Mouse (Mus musculus): ENCODE data around the gene Sapcd1. TPM values are rescaled to one million over a fixed set of nuclear protein-coding genes. Genes with fewer than 3 reads are reported as not detected.

The Sapcd1 gene
- 1 to 10 TPM; 2.7 to 2.8 TPM for polyA plus RNA-seq (2017; shearing (Covaris generic))

DNA sequence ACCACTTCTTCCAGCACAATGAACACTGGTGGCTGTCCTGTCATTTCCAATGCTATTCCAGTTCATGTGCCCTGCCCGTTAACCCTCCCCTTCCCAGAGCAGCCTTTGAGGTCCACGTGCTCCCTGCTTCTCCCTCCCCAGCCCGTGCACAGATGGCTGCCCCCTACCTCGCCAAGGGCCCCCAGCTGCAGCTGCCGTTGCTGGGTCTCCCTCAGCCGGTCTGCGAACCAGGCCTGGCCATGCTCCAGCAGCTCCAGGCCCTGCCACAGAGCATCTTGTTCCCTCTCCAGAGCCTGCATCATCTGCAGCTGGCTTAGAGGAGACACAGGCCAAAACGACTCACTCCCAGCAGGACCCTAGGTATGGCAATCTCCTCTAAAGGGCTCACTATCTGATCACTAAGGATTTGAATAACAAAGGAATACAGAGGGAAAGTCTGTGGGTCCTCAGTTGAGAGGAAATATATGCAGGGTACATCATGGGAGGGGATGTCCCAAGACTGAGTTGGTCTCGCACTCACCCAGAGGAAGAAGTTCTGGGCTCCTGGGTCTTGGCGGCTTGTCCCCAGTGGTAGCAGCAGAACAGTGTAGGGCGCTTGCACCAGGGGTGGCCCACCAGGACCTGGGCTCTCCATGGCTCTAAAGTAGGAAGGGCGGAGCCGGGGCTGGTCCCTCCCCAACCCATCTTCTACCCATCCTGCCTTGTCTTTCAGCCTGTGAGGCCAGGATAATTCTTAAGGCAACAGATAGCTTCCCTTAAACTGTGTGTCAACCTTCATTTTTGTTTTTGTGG is at the start of gene Sapcd1:
Gene Sapcd1 (minus strand): TSS at position 740 of the 792 bp plus-strand sequence.
- peak; percentile 58 for ATAC-seq

DNA sequence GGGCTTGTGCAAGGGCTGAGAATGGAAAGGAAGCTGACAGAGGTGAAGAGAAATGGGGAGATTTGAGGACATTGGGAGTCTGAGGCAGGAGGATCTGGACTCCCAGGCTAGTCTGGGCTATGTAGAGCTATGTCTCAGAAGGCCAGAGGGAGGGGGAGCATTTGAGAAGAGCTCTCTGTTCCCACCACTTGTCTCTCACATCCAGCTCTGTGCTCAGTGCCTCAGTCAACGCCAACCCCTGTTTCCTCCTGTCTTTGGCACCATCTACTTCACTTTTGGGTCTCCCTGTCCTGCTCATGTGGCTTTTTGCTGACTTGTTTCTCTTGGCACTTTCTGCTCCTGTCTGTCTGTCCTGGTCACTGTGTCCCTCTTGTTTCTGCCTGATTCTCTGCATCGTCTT is 49.5 kb upstream of the Sapcd1 start:
- no peak for ATAC-seq

DNA sequence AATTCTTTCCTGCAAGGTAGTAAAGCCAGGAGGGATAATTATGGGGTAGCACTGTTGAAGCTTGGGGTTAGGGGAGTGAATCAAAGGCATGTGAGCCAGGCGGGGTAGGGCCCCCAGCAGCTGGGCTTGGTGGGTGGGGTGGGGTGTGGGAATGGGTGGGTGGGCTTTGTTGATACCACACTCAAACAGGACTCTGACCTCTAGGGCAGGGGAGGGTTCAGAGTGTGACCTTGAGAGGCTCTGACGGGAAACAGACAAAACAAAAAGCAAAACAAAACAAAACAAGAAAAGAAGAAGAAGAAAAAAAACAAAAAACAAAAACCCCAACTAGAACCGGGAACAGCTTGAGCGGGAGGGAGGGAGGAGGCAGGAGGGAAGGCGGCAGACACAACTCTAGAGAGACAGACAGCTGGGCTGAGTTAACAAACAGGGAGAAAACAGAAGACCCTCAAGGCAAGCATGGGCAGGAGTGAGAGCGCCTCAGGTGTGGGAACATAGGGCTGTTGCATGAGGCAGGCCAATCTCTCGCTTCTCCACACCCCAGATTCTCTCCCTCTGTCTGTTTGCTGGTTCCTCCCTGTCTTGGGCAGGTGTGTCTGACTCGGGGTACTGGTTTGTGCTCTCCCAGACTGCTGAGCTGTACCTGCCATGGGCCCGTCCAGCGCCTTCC is 48.8 kb upstream of the Sapcd1 start, which contains the start of gene Ly6g6e:
Gene Ly6g6e (plus strand): TSS at position 396 of the 670 bp plus-strand sequence.
- no peak for ATAC-seq

DNA sequence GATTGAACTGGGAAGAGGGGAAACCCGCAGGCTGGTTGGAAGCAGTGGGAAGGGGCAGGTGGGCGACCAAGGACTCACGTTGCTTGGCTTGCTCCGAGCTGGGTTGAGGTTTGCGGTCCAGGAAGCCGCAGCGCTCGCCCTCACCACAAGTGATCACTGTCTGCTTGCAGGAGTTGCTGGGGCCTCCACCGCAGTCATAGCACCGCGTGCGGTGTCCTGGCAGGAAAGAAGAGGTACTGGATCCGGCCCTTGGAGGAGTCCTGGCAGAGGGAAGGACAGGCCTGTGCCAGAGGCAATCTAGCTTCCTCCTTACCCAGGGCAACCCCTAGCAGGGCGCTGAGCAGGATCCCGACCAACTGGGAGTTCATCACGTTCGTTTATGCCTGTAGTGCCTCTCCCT is 46.3 kb upstream of the Sapcd1 start:
- no peak for ATAC-seq

DNA sequence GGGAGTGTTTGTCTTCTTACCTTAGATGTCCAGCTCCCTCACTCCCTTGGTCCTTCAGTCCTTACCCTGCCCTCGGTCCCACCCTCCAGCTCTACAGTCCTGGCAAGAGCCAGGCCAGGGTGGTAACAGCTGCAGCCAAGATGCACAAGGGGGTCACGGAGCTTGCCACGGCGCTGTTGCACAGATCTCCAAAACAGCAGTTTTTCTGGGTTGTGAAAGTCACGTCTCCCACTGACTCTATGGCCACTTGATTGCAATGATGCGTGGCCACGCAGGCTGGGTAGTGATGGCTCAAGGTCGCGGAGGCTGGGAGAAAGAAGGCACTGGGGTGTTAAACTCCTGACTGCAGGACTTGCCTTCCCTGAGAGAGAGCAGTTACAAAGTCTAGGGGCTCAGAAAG is 43.6 kb upstream of the Sapcd1 start:
- no peak for ATAC-seq

DNA sequence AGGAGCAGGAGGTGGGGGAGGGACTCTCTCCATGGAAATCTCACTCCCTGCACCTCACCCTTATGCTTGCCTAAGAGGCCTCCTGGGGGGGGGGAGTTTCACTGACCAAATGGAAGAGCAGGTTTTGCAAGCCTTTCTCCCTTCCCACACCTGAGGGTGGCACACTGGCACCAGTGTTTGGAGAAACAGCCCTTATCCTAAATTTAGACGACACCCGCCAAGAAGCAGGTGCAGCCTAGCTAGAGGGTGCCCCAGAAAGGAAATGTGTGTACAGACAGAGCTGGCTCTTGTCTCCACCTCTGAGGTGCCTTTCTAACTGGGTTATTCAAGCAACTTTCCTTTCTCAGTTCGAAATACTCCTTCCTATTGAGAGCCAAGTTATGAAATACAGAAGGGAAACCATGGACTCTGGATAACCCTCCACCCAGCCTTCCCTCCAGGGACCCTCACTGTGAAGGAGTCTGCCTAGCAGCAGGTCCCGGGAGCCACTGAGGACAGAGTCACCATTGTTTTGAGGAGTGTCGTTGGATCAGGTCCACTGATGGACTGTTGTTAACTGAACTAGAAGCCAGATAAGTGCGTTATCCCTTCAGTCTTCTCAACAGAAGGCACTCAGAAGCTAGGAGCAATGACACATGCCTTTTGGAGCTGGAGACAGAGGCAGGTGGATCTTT is 42.9 kb upstream of the Sapcd1 start:
- ATAC-seq = no peak

DNA sequence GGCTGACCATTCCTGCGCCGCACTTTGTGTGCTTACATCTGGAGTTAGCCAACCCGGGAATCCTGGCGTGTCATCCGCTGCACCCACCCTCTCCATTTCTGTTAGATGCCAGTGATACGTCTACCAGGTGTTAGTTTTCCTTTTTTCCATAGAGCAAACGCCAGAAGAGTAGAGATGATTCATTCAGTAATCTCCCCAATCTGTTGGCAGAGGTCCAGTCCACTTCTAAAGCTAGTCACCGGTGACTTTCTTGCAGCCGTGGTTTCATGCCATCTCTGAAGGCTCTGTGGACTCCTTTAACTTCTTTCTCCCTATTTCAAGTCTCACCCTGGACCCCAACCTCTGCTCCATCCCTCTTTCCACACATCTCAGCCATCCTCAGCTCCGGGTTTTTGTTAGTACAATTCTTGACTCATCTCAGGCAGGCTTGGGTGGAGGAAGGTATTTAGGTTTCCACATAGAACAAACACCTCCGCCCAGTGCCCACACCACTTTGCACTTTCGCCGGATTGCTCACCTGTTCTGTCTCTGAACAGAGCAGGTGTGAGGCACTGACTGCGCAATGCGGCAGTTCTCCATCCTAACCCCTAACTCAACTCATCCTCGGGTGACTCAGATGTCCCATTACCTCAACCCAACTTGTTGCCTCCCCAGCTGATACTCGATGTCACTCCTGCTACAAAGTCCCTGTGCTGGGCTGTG is 40.5 kb upstream of the Sapcd1 start:
- no peak for ATAC-seq

DNA sequence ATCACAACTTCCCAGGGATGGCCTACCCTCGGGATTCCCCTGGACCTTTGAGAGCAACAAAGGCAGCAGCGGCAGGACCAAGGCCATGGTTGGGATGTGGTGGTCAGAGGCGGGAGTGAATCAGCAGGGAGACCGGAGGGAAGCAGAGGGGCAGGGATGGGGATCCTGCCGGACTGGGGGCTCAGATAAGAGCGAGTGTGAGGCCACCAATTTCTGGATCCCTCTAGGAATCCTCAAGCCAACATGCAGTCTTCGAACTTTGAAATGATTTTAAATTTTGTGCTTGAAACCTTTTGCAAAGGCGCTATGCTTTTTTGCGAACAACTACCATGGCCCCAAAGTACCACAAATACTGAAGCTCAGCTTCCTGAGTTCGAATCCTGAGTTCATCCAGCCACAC is 38.3 kb upstream of the Sapcd1 start, which contains the start of gene Mpig6b:
Gene Mpig6b (minus strand): TSS at position 101 of the 400 bp plus-strand sequence.
- ATAC-seq = no peak

DNA sequence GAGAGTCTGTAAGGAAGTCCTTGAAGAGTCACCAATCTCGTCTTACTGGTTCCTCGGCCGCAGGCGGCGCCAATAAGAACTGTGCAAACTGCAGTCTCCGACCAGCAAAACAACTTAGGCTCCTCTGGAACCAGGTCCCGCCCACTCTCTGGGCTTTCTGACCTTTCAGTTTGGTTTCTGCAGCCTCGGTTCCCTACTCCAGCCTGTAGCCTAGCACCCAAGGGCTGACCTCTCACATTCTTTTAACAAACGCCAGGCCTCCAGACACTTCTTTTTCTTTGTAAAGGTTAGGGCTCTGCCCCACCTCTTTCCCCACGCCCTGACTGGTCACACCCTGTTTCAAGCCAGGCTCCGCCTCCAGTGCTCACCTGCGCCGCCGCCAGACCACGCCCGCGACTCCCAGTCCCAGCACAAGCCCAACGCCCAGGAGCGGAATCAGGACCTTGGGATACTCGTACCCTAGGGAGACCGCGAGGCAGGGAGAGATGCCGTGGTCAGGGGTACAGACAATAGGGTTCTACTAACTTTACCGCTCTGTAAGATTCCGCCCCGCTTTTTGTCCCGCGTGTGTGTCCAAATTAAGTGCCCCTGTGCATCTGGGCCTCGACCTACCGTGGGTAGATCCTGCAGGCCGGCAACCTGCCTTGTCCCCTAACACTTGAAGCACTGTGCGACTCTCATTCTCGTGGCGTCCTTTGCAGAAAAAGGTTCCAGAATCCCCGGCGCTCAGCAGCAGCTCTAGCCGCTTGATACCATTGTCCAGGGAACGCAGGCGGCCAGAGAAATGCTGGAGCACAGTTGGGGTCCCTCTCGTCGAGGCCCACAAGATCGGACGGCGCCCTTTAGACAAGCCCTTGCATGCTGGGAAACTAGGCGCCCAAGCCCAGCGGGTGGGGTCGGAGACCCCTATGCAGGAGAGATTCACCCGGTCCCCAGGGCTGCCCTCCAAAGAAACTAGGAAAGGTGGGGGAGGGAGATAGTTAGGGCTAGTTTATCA is 37.4 kb upstream of the Sapcd1 start, which contains the start of gene Ly6g6c:
Gene Ly6g6c (plus strand): TSS at position 438 of the 997 bp plus-strand sequence.
- peak; percentile 64 for ATAC-seq

DNA sequence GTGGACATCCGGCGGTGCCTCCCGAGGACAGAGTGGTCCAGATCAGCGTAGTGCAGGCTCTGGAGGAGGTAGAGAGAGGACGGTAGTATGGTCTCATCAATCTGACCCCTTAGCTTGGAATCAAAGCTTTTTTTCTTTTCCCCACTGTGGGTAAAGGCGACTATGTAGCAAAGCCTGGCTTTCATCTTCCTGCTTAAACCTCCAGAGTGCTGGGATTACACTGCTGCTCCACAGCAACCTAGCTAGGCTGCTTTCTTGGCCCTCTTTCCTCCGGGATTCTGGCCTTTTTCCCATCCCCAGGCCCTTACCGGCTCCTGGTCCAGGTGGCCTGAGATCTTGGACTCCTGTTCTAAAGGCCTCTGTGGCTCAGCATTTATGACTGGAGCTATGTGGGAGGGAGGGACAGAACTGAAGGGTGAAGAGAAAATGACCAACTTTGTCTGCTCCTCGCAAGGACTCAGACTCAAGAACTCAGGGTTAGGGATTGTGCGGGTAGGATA is 36.6 kb upstream of the Sapcd1 start:
- ATAC-seq = no peak

DNA sequence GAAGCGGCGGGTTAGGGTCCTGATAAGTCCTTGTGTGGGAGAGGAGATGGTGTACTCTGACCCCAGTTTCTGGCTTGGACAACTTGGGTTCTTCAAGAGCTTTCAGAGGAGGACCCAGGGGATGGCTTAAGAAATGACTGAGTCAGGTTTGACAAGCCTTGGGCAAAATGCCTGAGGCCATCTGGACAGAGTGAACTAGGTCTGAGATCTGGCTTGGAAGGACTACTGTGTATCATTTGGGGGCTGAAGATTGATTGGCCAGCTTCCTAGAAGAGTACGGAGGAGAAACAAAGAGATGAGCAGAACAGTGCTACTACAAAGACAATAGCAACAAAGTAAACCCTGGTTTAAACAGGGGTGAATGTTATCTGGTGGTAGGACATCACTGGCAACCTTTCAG is 35.6 kb upstream of the Sapcd1 start:
- no peak for ATAC-seq

DNA sequence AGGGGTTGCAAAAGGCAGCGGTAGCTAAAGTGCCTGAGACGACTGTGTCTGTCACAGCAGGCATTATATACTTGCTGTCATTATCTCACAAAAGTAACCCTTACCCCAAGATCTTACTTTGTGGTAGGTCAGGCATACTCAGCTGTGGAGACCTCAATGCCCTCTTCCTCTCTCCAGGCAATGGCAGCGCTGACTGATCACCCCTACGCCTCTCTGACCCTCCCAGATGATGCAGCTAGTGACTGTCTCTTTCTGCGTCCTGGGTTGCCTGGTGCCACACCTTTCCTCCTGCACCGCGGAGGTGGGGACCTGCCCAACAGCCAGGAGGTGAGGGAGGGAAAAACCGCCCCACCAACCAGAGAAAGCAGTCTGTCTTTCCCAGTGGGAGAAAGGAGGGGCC is 33.5 kb upstream of the Sapcd1 start:
- no peak for ATAC-seq

DNA sequence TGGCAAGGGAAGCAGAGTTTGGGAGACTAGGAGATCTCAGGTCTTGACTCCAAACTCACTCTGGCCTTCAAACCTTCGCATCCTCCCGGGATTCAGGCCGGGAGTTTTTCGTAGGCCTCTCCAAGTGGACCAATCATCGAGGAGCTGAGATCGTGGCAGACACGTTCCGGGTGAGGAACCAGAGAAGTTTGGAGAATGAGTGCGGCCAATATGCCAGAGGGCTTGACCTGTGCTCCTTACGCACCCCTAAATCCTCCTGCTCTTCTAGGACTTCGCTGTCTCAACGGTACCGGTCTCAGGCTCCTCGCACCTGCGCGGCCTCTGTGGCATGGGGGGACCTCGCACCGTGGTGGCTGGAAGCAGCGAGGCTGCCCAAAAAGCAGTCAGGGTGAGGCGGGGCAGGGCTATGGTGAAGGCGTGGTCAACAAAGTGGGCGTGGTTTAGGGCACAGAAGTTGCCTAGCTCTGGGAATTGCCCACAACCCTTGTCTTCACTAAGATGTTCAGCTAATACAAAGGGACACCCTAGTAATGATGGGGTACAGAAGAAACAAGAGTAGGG is 33.0 kb upstream of the Sapcd1 start:
- no peak for ATAC-seq

DNA sequence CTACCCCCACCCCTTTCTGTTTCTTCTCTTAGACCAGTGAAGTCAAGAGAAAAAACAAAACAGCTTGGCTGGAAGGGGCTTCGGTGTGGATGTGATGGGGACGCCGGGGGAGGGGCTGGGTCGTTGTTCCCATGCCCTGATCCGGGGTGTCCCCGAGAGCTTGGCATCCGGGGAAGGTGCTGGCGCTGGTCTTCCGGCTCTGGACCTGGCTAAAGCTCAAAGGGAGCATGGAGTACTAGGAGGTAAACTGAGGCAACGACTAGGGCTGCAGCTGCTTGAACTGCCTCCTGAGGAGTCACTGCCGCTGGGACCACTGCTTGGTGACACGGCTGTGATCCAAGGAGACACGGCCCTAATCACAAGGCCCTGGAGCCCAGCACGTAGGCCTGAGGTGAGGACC is 32.3 kb upstream of the Sapcd1 start:
- ATAC-seq = no peak

DNA sequence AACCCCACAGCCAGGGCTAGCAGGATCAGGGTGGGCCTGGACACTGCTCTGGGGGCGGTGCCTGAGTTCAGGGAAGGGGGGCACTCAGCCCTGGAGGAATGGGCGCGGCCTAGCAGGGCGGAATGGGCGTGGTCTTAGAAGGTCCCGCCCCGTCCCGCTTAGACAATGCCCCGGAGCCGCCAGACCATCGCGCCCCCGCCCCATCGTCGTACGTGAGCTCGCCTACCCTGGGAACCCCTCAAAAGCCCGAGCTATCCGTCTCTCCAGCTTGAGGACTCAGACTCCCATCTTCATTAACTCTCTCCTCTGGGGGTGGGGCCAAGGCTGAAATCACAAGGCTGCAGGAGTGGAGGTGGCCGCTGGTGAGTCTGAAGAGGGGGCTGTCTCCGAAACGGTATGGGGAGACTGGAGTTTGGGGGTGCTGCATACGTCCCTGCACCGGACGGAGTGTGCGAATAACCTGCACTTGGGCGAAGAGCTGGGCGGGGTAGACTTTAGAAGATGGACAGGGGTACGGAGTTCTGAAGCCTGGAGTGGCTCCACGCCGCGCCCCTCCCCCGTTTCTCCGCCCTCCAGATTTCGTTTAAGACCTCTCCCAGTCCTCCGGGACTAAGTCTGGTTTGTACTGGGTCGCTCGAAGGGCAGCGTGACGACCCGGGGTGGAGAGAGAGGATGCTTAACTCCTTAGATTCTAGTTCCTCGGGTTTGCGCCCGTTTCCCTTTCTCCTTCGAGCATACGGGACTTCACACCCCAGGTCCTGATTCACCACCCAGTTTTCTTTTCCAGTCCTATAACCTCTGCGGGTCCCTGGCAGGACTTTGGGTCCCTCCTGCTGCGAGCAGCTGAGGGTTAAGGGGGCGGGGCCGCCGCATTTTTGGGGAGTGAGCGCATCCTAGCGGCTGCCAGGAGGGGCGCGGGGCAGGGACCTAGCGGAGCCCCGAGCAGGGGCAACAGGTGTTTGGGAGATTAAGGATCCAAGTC is 31.4 kb upstream of the Sapcd1 start, which contains the start of gene Ddah2:
Gene Ddah2 (plus strand): TSS at position 125 of the 982 bp plus-strand sequence.
- peak; percentile 93 for ATAC-seq

DNA sequence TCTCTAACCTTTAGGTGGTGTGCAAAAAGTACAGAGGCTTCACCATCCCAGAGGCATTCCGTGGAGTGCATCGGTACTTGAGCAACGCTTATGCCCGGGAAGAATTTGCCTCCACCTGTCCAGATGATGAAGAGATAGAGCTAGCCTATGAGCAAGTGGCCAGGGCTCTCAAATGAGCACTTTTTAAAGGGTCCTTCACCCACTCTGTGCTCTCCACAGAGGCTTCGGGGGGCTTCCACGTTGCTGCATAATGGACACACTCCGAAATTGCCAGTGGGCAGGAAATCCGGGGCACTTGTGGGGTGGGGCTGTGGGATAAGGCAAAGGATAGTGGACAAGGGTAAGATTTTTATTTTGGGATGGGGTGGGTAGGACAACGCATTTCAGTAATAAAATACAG is 30.5 kb upstream of the Sapcd1 start:
- ATAC-seq = no peak

DNA sequence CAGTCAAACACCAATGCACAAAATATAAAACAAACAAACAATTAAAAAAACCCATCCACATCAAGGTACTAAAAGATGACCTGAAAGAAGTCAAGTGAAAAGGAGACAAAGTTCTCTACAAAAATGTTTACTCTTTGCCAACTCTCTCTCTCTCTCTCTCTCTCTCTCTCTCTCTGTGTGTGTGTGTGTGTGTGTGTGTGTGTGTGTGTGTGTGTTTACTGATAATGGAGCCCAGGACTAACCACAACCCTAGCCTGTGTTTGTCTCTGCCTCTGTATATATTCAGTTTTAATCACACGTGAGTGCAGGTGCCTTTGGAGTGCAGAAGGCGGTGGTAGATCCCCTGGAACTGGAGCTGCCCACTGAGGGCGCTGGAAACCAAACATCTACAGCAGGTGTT is 29.3 kb upstream of the Sapcd1 start:
- no peak for ATAC-seq

DNA sequence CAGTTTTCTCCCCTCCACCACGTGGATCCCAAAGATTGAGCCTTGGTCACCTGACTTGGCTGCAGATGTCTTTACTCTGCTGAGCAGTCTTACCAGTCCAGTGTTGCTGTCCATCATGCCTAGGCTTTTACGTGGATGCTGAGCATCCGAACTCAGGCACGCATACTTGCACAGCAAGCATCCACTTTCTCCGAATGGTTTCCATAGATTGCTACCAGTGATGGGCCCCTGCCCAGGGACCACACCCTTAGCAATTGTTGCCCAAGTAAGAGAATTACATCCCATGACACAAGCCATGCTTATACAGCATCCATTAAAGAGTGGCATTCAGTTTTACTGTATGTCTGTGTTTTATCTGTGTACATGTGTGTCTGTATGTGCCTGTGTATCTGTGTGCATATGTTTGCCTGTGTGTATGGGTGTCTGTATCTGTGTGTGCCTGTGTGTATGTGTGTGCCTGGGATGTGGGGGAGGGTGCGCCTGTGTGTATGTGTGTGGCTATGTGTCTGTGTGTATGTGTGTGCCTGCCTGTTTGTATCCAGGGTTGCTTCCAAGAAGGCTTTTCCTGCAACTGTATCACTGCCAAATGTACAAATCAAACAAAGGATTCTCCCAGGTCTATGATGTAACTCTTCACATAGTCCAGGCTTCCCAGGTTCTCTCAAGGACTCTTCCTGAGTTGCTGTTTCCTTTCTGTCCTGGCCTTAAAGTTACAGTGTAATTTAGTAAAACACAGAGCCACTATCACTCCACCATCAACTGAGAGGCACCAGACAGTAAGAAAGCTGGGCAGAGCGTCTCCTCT is 28.1 kb upstream of the Sapcd1 start:
- ATAC-seq = no peak
